In genomic region chr6:143714461-143714860, GRCm38 (mm10) we compare ENCODE assay signal across 24 mouse cellular contexts.
A peak's percentile ranks its signal among the peaks of the same experiment; 100 is the strongest.
DNase-seq lines count a peak whose midpoint lies in the region; ATAC-seq and TF ChIP-seq lines count a peak whose summit lies in the region.
"Had no signal": no experiment of that assay in that cellular context is flagged by ENCODE, and none has a peak within 500 bp of the region (broad histone marks: within the 10 kb centered on the region; RNA-seq: fewer than 3 reads in every experiment).

No protein-coding gene starts in this region.

- ATAC-seq in hindbrain, embryonic 11.5 days (ENCODE audit: low FRiP score): no peak
- no peak for ATAC-seq in hindbrain, embryonic 14.5 days (ENCODE audit: low FRiP score)
- ATAC-seq in midbrain, embryonic 14.5 days (ENCODE audit: low FRiP score, low TSS enrichment): no peak
- ATAC-seq in hindbrain, postnatal 0 days: no peak
- ATAC-seq in stomach, embryonic 15.5 days (ENCODE audit: insufficient read depth, low FRiP score, low read depth): no peak
- ATAC-seq in kidney, embryonic 15.5 days (replicated peaks; ENCODE audit: low FRiP score): no peak

- no peak overlapping the region for H3K27ac ChIP-seq in hindbrain, embryonic 11.5 days (ENCODE audit: low read depth, low read length)
- H3K27ac ChIP-seq in hindbrain, embryonic 14.5 days: no peak overlapping the region
- H3K27ac ChIP-seq in midbrain, embryonic 14.5 days (replicated peaks; ENCODE audit: low read depth, low read length): no peak overlapping the region
- no peak overlapping the region for H3K27ac ChIP-seq in midbrain, embryonic 10.5 days (replicated peaks)
- no peak overlapping the region for H3K27ac ChIP-seq in hindbrain, postnatal 0 days
- H3K27ac ChIP-seq in stomach, embryonic 15.5 days: no peak overlapping the region
- no peak overlapping the region for H3K27ac ChIP-seq in kidney, embryonic 15.5 days
- H3K27ac ChIP-seq: forebrain, embryonic 10.5 days; gastrocnemius, adult 2 months; left cerebral cortex, adult 2 months; neural tube, embryonic 12.5 days had no signal

- DNase-seq in hindbrain, embryonic 11.5 days (ENCODE audit: low spot score): peak; percentile 35
- no peak for DNase-seq in hindbrain, embryonic 14.5 days (ENCODE audit: low spot score)
- peak; percentile 56 for DNase-seq in midbrain, embryonic 14.5 days
- no peak for DNase-seq in midbrain, embryonic 10.5 days (ENCODE audit: low spot score)
- peak; percentile 11 for DNase-seq in hindbrain, postnatal 0 days (ENCODE audit: low spot score)
- DNase-seq in right cerebral cortex, postnatal 25 days: no peak
- DNase-seq: adrenal gland, adult 2 months; cerebellum, adult 18-20 months; cerebellum, postnatal 14 days; gastrocnemius, adult 2 months; heart, postnatal 10 days; kidney, adult 18-20 months; kidney, postnatal 10 days; left cerebral cortex, postnatal 4 days; lung, postnatal 4 days; right cerebral cortex, postnatal 14 days; spleen, adult 18-20 months; thymus, postnatal 25 days had no signal

- WGBS in hindbrain, embryonic 11.5 days: 78% methylated on average over 10 of the region's 10 CpGs
- 49% methylated on average over 10 of the region's 10 CpGs for WGBS in hindbrain, embryonic 14.5 days
- WGBS in midbrain, embryonic 14.5 days: 44% methylated on average over 10 of the region's 10 CpGs
- WGBS in midbrain, embryonic 10.5 days: 87% methylated on average over 10 of the region's 10 CpGs
- WGBS in hindbrain, postnatal 0 days: 30% methylated on average over 10 of the region's 10 CpGs
- 53% methylated on average over 10 of the region's 10 CpGs for whole genome bisulfite sequencing in stomach, embryonic 15.5 days
- WGBS in kidney, embryonic 15.5 days: 66% methylated on average over 10 of the region's 10 CpGs

- TF ChIP-seq CTCF in hindbrain, postnatal 0 days (IDR thresholded peaks at IDR 0.05; ENCODE audit: low read depth): no peak

- H3K9me3 ChIP-seq in hindbrain, embryonic 11.5 days (ENCODE audit: control insufficient read depth, low read length): no peaks in the 10 kb centered on the region
- no peaks in the 10 kb centered on the region for H3K9me3 ChIP-seq in hindbrain, embryonic 14.5 days (ENCODE audit: control insufficient read depth, low read length)
- no peaks in the 10 kb centered on the region for H3K9me3 ChIP-seq in midbrain, embryonic 14.5 days (ENCODE audit: control insufficient read depth, low read length)
- no peaks in the 10 kb centered on the region for H3K9me3 ChIP-seq in midbrain, embryonic 10.5 days (replicated peaks)
- no peaks in the 10 kb centered on the region for H3K9me3 ChIP-seq in hindbrain, postnatal 0 days (ENCODE audit: low read length)
- H3K9me3 ChIP-seq in stomach, embryonic 15.5 days: no peaks in the 10 kb centered on the region
- no peaks in the 10 kb centered on the region for H3K9me3 ChIP-seq in kidney, embryonic 15.5 days (replicated peaks)
- H3K9me3 ChIP-seq: forebrain, embryonic 10.5 days; heart, embryonic 12.5 days; neural tube, embryonic 12.5 days had no signal

- no peaks in the 10 kb centered on the region for H3K27me3 ChIP-seq in hindbrain, embryonic 11.5 days (ENCODE audit: control insufficient read depth, insufficient read depth, low read length)
- H3K27me3 ChIP-seq in hindbrain, embryonic 14.5 days (ENCODE audit: control insufficient read depth, insufficient read depth, low read length): no peaks in the 10 kb centered on the region
- H3K27me3 ChIP-seq in midbrain, embryonic 14.5 days (ENCODE audit: control insufficient read depth, insufficient read depth, low read length): no peaks in the 10 kb centered on the region
- no peaks in the 10 kb centered on the region for H3K27me3 ChIP-seq in midbrain, embryonic 10.5 days (ENCODE audit: low read depth, poor library complexity, severe bottlenecking)
- no peaks in the 10 kb centered on the region for H3K27me3 ChIP-seq in hindbrain, postnatal 0 days (ENCODE audit: insufficient read depth, low read length)
- H3K27me3 ChIP-seq in stomach, embryonic 15.5 days (replicated peaks): no peaks in the 10 kb centered on the region
- H3K27me3 ChIP-seq in kidney, embryonic 15.5 days: no peaks in the 10 kb centered on the region
- H3K27me3 ChIP-seq: heart, embryonic 12.5 days; neural tube, embryonic 12.5 days had no signal

- no peaks in the 10 kb centered on the region for H3K36me3 ChIP-seq in hindbrain, embryonic 11.5 days (ENCODE audit: control insufficient read depth, insufficient read depth, low read length)
- no peaks in the 10 kb centered on the region for H3K36me3 ChIP-seq in hindbrain, embryonic 14.5 days (replicated peaks; ENCODE audit: control insufficient read depth, insufficient read depth)
- H3K36me3 ChIP-seq in midbrain, embryonic 14.5 days (ENCODE audit: control insufficient read depth, insufficient read depth, low read length): no peaks in the 10 kb centered on the region
- H3K36me3 ChIP-seq in midbrain, embryonic 10.5 days: no peaks in the 10 kb centered on the region
- H3K36me3 ChIP-seq in hindbrain, postnatal 0 days (ENCODE audit: insufficient read depth, low read length): no peaks in the 10 kb centered on the region
- no peaks in the 10 kb centered on the region for H3K36me3 ChIP-seq in stomach, embryonic 15.5 days
- H3K36me3 ChIP-seq in kidney, embryonic 15.5 days: no peaks in the 10 kb centered on the region
- H3K36me3 ChIP-seq: forebrain, embryonic 10.5 days; heart, embryonic 12.5 days; neural tube, embryonic 12.5 days had no signal

- H3K4me1 ChIP-seq in hindbrain, embryonic 11.5 days (replicated peaks; ENCODE audit: control insufficient read depth, insufficient read depth, low read length): no peaks in the 10 kb centered on the region
- H3K4me1 ChIP-seq in hindbrain, embryonic 14.5 days (replicated peaks; ENCODE audit: control insufficient read depth, insufficient read depth, low read length): no peaks in the 10 kb centered on the region
- H3K4me1 ChIP-seq in midbrain, embryonic 14.5 days (ENCODE audit: control insufficient read depth, insufficient read depth, low read length): 0 out of 2 replicates have a peak, but pooled peaks cover 4% of the 10 kb centered on the region
- H3K4me1 ChIP-seq in midbrain, embryonic 10.5 days: peaks cover 12% of the 10 kb centered on the region
- H3K4me1 ChIP-seq in hindbrain, postnatal 0 days (ENCODE audit: insufficient read depth, low read length): no peaks in the 10 kb centered on the region
- H3K4me1 ChIP-seq in stomach, embryonic 15.5 days: no peaks in the 10 kb centered on the region
- H3K4me1 ChIP-seq in kidney, embryonic 15.5 days: no peaks in the 10 kb centered on the region
- H3K4me1 ChIP-seq: heart, embryonic 12.5 days; neural tube, embryonic 12.5 days had no signal

- H3K9ac ChIP-seq in hindbrain, embryonic 11.5 days (ENCODE audit: low read depth, low read length): no peak overlapping the region
- H3K9ac ChIP-seq in hindbrain, embryonic 14.5 days: no peak overlapping the region
- H3K9ac ChIP-seq in midbrain, embryonic 14.5 days (replicated peaks; ENCODE audit: low read length): no peak overlapping the region
- no peak overlapping the region for H3K9ac ChIP-seq in hindbrain, postnatal 0 days (replicated peaks; ENCODE audit: low read length)
- H3K9ac ChIP-seq in stomach, embryonic 15.5 days: no peak overlapping the region
- no peak overlapping the region for H3K9ac ChIP-seq in kidney, embryonic 15.5 days
- H3K9ac ChIP-seq: heart, embryonic 12.5 days; neural tube, embryonic 12.5 days had no signal

- no peak overlapping the region for H3K4me3 ChIP-seq in hindbrain, embryonic 11.5 days (ENCODE audit: low read depth, low read length)
- H3K4me3 ChIP-seq in hindbrain, embryonic 14.5 days (replicated peaks; ENCODE audit: low read length): no peak overlapping the region
- H3K4me3 ChIP-seq in midbrain, embryonic 14.5 days (replicated peaks; ENCODE audit: low read depth, low read length): no peak overlapping the region
- no peak overlapping the region for H3K4me3 ChIP-seq in midbrain, embryonic 10.5 days
- no peak overlapping the region for H3K4me3 ChIP-seq in hindbrain, postnatal 0 days (ENCODE audit: low read length)
- no peak overlapping the region for H3K4me3 ChIP-seq in stomach, embryonic 15.5 days (replicated peaks)
- H3K4me3 ChIP-seq in kidney, embryonic 15.5 days (replicated peaks): no peak overlapping the region
- H3K4me3 ChIP-seq: forebrain, embryonic 10.5 days; gastrocnemius, adult 2 months; heart, embryonic 12.5 days; left cerebral cortex, adult 2 months; neural tube, embryonic 12.5 days had no signal

- no peak overlapping the region for H3K4me2 ChIP-seq in hindbrain, embryonic 11.5 days (replicated peaks; ENCODE audit: low read depth, low read length)
- no peak overlapping the region for H3K4me2 ChIP-seq in hindbrain, embryonic 14.5 days (replicated peaks)
- no peak overlapping the region for H3K4me2 ChIP-seq in midbrain, embryonic 14.5 days (ENCODE audit: low read length)
- peak overlapping the region; percentile 39; the same call in 1 of the 2 replicates for H3K4me2 ChIP-seq in hindbrain, postnatal 0 days (ENCODE audit: low read depth, low read length)
- peak overlapping the region; percentile 14; the same call in 1 of the 2 replicates for H3K4me2 ChIP-seq in stomach, embryonic 15.5 days
- H3K4me2 ChIP-seq in kidney, embryonic 15.5 days: no peak overlapping the region
- H3K4me2 ChIP-seq: heart, embryonic 12.5 days; neural tube, embryonic 12.5 days had no signal

Comparison
In these comparisons a context has a peak if more than half of its experiments do, and no peak if none do; other contexts are left out.
1. DNase-seq: peak in hindbrain, embryonic 11.5 days (single experiment), midbrain, embryonic 14.5 days (single experiment) and hindbrain, postnatal 0 days (single experiment); none in hindbrain, embryonic 14.5 days (single experiment), midbrain, embryonic 10.5 days (single experiment) and right cerebral cortex, postnatal 25 days (single experiment).
2. H3K4me2 ChIP-seq: peak in hindbrain, postnatal 0 days (single experiment) and stomach, embryonic 15.5 days (single experiment); none in hindbrain, embryonic 11.5 days (single experiment), hindbrain, embryonic 14.5 days (single experiment), midbrain, embryonic 14.5 days (single experiment) and kidney, embryonic 15.5 days (single experiment).